Mouse (Mus musculus) C2C12 (cell line): ENCODE measurements around the gene Akap9.

ENCODE experiments used
- CEBPB ChIP-seq: IDR thresholded peaks from one replicate; pipeline ENCODE4 v1.6.1; 2011; ENCODE audit warnings: low read depth, mild to moderate bottlenecking, control low read depth, moderate library complexity
- CTCF ChIP-seq: IDR thresholded peaks from one replicate; pipeline ENCODE4 v1.5.1; 2011; ENCODE audit not compliant: control insufficient read depth, insufficient read depth, insufficient read length
- USF1 ChIP-seq: IDR thresholded peaks from one replicate; pipeline ENCODE4 v1.6.1; 2011; ENCODE audit warnings: low read depth, mild to moderate bottlenecking, control low read depth, moderate library complexity

DNA sequence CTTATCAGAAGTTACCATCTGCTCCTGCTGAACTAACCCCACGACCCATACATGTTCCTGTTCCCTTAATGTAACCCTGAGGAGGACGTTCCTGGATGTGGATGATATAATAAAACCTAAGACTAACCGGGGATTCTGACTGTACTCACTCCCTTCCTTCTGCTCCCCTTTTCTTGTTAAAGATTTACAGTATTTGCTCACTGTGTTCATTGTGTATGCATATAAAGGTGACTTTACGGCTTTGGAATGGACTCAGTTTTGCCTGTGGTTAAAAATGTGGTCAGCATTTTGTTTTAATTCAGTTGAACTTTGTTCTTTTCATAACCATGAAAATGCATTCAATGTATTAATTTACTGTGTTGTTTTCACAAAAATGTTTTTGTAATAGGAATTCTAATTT, 104.0 kb downstream of the Akap9 start:
- no peak for TF ChIP-seq USF1
- TF ChIP-seq CEBPB, result no peak
- TF ChIP-seq CTCF, result no peak
